Mouse (Mus musculus): Measurements from ENCODE around the gene Bloc1s3. TPM values are rescaled to one million over a fixed set of nuclear protein-coding genes. Genes with fewer than 3 reads are reported as not detected.

The Bloc1s3 gene
- polyA plus RNA-seq, 1 experiment from 2014 or later: 0.94 TPM

DNA sequence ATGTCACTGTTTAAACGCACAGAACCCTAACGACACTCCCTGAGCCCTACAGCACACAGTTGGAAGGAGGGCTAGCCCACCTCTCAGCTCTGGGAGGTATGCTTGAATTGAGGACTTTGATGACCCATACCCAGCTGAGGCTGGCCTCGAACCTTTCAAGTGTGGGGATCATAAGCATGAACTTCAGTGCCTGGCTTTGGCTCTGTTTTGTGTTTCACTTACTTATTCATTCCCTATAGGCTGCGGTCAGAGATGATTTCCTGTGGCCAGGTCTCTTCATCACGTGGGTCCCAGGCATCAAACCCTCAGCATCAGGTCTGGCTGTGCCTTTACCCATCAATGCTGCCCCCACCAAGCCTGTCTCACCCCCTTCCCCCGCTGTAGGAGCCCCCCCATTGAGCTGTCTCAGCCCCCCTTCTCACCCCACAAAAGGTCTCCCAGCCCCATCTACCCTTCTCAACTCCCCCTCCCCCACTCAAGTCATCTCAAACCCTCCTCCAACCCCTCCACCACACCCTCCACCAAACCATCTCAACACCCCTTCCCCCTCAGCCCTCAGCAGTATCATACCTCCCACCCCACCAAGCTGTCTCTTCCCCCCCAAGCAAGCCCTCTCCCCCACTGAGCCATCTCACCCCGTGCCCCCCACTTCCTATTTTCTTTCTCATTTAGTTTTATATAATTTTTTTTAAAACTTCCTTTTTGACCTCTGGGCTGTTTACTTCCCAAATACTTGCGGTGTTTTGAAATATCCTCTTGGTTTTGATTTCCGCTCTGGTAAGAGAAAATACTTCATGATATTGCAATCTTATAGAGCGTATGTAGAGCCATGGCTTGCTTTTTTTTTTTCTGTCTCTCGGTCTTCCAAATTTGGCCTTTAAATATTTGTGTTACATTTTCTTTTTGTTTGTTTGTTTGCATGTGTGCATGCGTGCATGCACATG lies 7.5 kb downstream of the Bloc1s3 start:
- H3K27me3 ChIP-seq (ENCODE audit: insufficient read depth, low read length): no peaks in the 10 kb centered on the region
- DNase-seq: no peak
- 41% methylated on average over 12 of the region's 12 CpGs for WGBS (ENCODE audit: insufficient replicate concordance)

DNA sequence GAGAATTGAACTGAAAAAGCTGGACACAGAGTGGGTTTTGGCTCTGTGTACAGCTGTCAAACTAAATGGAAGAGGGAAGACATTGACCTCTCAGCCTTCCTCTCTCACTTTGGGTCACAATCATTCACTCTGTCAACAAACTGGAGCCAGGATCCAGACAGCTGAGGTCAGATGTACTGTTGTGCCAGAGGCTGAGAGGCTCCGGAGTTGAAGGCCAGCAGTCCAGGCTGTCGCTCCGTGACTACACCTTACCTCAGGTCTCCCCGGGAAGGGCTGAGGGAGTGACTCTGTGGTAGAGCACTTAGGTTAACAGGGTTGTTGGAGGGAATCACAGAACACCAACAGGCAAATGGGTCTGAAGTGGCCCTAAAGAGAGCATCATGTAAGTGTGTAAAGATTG lies 9.8 kb downstream of the Bloc1s3 start:
- DNase-seq (no peak), ATAC-seq (peak; percentile 72)
- Histone ChIP-seq H3K27me3 (ENCODE audit: insufficient read depth, low read length) (0 out of 2 replicates have a peak, but pooled peaks cover 2% of the 10 kb centered on the region), H3K36me3 (replicated peaks; ENCODE audit: insufficient read depth, low read length) (no peaks in the 10 kb centered on the region), H3K9me3 (ENCODE audit: low read length) (no peaks in the 10 kb centered on the region), H3K4me2 (ENCODE audit: low read depth, low read length) (no peak overlapping the region), H3K4me3 (ENCODE audit: low read depth, low read length) (no peak overlapping the region), H3K4me1 (ENCODE audit: insufficient read depth) (peaks cover 15% of the 10 kb centered on the region), H3K27ac (ENCODE audit: low read depth) (no peak overlapping the region), H3K9ac (replicated peaks) (no peak overlapping the region)
- TF ChIP-seq CTCF (IDR thresholded peaks at IDR 0.05; ENCODE audit: low read depth): no peak
- no peak for TF ChIP-seq EP300 (IDR thresholded peaks at IDR 0.05; ENCODE audit: low read depth)
- 56% methylated on average over 4 of the region's 4 CpGs for WGBS (ENCODE audit: insufficient replicate concordance)

More for the DNA sequence above, 7.5 kb downstream of the Bloc1s3 start:
- H3K4me3 ChIP-seq (ENCODE audit: low read depth, low read length): no peak overlapping the region
- H3K9me3 ChIP-seq (ENCODE audit: low read length): no peaks in the 10 kb centered on the region
- no peak overlapping the region for H3K4me2 ChIP-seq (ENCODE audit: low read depth, low read length)
- H3K4me1 ChIP-seq (ENCODE audit: insufficient read depth): peaks cover 12% of the 10 kb centered on the region
- no peak for TF ChIP-seq CTCF (IDR thresholded peaks at IDR 0.05; ENCODE audit: low read depth)
- TF ChIP-seq EP300 (IDR thresholded peaks at IDR 0.05; ENCODE audit: low read depth): no peak
- no peaks in the 10 kb centered on the region for H3K36me3 ChIP-seq (replicated peaks; ENCODE audit: insufficient read depth, low read length)
- no peak for ATAC-seq
- peak overlapping the region; percentile 36 for H3K27ac ChIP-seq (ENCODE audit: low read depth)
- H3K9ac ChIP-seq (replicated peaks): no peak overlapping the region

DNA sequence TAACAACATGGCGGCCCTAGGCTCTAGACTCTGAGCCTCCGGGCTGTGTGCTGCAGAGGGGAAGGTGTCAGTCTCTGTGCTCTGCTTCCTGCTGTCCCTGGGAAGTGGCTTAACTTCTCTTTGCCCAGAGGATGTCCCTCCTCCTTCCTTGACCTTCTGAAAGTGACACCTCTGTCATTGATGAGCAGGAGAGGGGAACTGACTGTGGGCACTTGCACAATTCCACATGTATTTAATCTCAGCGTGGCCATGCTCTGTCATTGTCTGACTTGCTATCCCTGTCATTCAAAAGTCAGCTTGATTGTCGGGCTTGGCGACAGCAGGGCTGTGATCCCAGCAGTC lies 12.0 kb downstream of the Bloc1s3 start:
- WGBS (ENCODE audit: insufficient replicate concordance): 59% methylated on average over 5 of the region's 5 CpGs
- H3K9me3 ChIP-seq (ENCODE audit: low read length): no peaks in the 10 kb centered on the region

DNA sequence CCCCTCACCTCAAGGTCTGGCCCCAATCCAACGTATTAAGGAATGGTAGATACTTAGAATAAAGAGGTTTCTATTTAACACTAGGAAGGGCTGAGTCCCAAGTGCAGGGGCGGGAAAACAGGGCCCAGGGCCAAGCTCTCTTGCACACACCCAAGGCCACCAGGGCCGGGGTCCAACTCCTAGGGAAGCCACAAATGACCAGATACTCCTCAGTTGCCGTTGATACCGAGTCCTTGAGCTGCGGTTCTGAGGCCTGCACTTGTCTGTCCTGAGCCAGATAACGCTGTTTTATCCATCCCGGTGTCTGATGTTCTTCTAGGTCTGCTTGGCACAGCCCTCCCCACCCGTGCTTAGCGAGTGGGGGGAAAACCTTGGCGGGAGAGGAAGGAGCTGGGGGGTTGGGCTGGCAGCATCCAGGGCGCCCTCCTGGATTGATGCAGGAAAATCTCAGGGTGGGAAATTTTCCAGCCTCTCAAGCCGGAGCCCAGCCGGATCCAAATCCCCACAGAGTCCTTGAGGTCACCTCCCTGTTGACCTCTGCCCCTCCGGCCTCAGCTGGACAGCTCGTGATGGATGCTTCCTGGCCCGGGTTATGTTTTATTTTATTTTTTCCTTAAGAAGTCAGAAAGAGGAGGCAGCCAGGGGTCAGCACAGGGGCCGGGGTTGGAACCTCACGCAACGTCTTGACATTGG lies 12.5 kb downstream of the Bloc1s3 start:
- no peak for TF ChIP-seq EP300 (IDR thresholded peaks at IDR 0.05; ENCODE audit: low read depth)
- TF ChIP-seq CTCF (IDR thresholded peaks at IDR 0.05; ENCODE audit: low read depth): no peak
- Histone ChIP-seq H3K9me3 (ENCODE audit: low read length) (no peaks in the 10 kb centered on the region), H3K27me3 (ENCODE audit: insufficient read depth, low read length) (peaks cover 9% of the 10 kb centered on the region; the same call in 1 of the 2 replicates), H3K4me3 (ENCODE audit: low read depth, low read length) (no peak overlapping the region), H3K36me3 (replicated peaks; ENCODE audit: insufficient read depth, low read length) (no peaks in the 10 kb centered on the region), H3K9ac (replicated peaks) (no peak overlapping the region), H3K4me2 (ENCODE audit: low read depth, low read length) (no peak overlapping the region), H3K4me1 (ENCODE audit: insufficient read depth) (peaks cover 19% of the 10 kb centered on the region), H3K27ac (ENCODE audit: low read depth) (no peak overlapping the region)
- DNase-seq (no peak), ATAC-seq (no peak; the same call in 1 of the 2 replicates)
- 64% methylated on average over 20 of the region's 20 CpGs for WGBS (ENCODE audit: insufficient replicate concordance)

More for the DNA sequence above, 12.0 kb downstream of the Bloc1s3 start:
- H3K27ac ChIP-seq (ENCODE audit: low read depth): no peak overlapping the region
- peaks cover 19% of the 10 kb centered on the region for H3K4me1 ChIP-seq (ENCODE audit: insufficient read depth)
- H3K4me2 ChIP-seq (ENCODE audit: low read depth, low read length): no peak overlapping the region
- DNase-seq: no peak
- TF ChIP-seq EP300 (IDR thresholded peaks at IDR 0.05; ENCODE audit: low read depth) (no peak), CTCF (IDR thresholded peaks at IDR 0.05; ENCODE audit: low read depth) (no peak)
- no peaks in the 10 kb centered on the region for H3K36me3 ChIP-seq (replicated peaks; ENCODE audit: insufficient read depth, low read length)
- peaks cover 4% of the 10 kb centered on the region; the same call in 1 of the 2 replicates for H3K27me3 ChIP-seq (ENCODE audit: insufficient read depth, low read length)
- no peak overlapping the region for H3K9ac ChIP-seq (replicated peaks)
- ATAC-seq: peak; percentile 7; the same call in 1 of the 2 replicates
- H3K4me3 ChIP-seq (ENCODE audit: low read depth, low read length): no peak overlapping the region

DNA sequence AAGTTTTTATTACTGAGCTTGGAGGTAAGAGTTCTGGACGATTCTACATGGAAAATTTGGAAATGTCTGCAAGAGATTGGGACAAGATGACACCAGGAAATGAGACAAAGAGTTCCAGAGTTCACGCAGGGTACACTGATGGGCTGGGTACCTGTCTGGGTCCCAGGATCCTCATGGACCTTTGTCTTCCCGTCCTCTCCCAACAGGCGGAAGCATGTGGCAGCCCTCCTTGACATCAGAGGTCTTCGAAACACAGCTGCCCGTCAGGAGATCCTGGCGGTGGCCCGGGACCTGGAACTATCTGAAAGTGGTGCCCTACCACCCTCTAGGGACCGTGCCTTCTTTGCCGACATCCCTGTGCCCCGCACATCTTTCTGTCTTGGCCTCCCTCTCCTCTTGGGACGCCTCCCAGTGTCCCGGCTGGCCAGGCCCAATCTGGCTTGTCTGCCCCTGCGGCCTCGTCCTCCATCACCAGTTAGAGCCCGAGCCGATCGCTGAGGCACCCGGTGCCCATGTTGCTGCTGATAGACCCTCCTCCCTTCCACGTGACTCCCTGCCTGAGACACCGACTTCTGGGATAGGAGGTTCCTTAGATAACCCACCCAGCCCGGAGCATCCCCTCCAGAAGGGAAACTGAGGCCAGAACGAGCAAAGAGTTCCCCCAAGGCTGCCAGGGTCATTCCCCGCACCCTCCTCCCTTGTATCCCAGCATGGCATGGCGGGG lies 13.3 kb downstream of the Bloc1s3 start:
- Histone ChIP-seq H3K27ac (ENCODE audit: low read depth) (no peak overlapping the region), H3K36me3 (replicated peaks; ENCODE audit: insufficient read depth, low read length) (no peaks in the 10 kb centered on the region)

More for the DNA sequence above, 13.3 kb downstream of the Bloc1s3 start:
- H3K27me3 ChIP-seq (ENCODE audit: insufficient read depth, low read length): peaks cover 10% of the 10 kb centered on the region; the same call in 1 of the 2 replicates
- H3K4me1 ChIP-seq (ENCODE audit: insufficient read depth): peaks cover 15% of the 10 kb centered on the region
- 76% methylated on average over 25 of the region's 25 CpGs for WGBS (ENCODE audit: insufficient replicate concordance)
- no peaks in the 10 kb centered on the region for H3K9me3 ChIP-seq (ENCODE audit: low read length)
- H3K9ac ChIP-seq (replicated peaks): no peak overlapping the region
- DNase-seq (no peak), ATAC-seq (no peak)
- H3K4me3 ChIP-seq (ENCODE audit: low read depth, low read length): no peak overlapping the region
- H3K4me2 ChIP-seq (ENCODE audit: low read depth, low read length): no peak overlapping the region
- no peak for TF ChIP-seq EP300 (IDR thresholded peaks at IDR 0.05; ENCODE audit: low read depth)
- no peak for TF ChIP-seq CTCF (IDR thresholded peaks at IDR 0.05; ENCODE audit: low read depth)
